Mouse (Mus musculus): ENCODE measurements around the gene Mettl16. TPM values are rescaled to one million over a fixed set of nuclear protein-coding genes. Genes with fewer than 3 reads are reported as not detected.

Gene Mettl16
- 54.3 and 55.5 TPM in 2 replicates for polyA plus RNA-seq (2015; fragmentation: Nextera tagmentation; extraction: Ambion mirVana)

- peak within 1 kb of the TSS; percentile 95 for H3K27ac ChIP-seq (replicated peaks)
- H3K4me1 ChIP-seq, result peaks cover 21% of the 10 kb centered on the region
- peak within 1 kb of the TSS; percentile 84 for H3K9ac ChIP-seq (replicated peaks)
- under 1% methylated on average over 43 of the region's 43 CpGs for WGBS
- peak; percentile 98 for ATAC-seq (replicated peaks)
- H3K4me3 ChIP-seq, result peak within 1 kb of the TSS; percentile 75
- H3K36me3 ChIP-seq, result peaks cover 23% of the 10 kb centered on the region
- H3K9me3 ChIP-seq, result no peaks in the 10 kb centered on the region
- H3K27me3 ChIP-seq, result no peaks in the 10 kb centered on the region
- peak within 1 kb of the TSS; percentile 83 for H3K4me2 ChIP-seq (replicated peaks)
Observed at GRCm38 (mm10) chr11:74770595-74771207, at the start of gene Mettl16. Mettl16 (plus strand) TSS chr11:74770830.

- ATAC-seq (replicated peaks), result no peak
- Histone ChIP-seq H3K4me2 (replicated peaks) (peak overlapping the region; percentile 35), H3K4me1 (peaks cover 45% of the 10 kb centered on the region), H3K9me3 (no peaks in the 10 kb centered on the region), H3K36me3 (no peaks in the 10 kb centered on the region), H3K4me3 (no peak overlapping the region), H3K9ac (replicated peaks) (no peak overlapping the region), H3K27me3 (no peaks in the 10 kb centered on the region), H3K27ac (replicated peaks) (no peak overlapping the region)
- WGBS, result 70% methylated on average over 2 of the region's 2 CpGs
Observed at GRCm38 (mm10) chr11:74721141-74721540, 49.5 kb upstream of the Mettl16 start.

GRCm38 (mm10) chr11:74721971-74722370, 48.7 kb upstream of the Mettl16 start:
- H3K9ac ChIP-seq (replicated peaks), result peak overlapping the region; percentile 54
- peaks cover 38% of the 10 kb centered on the region for H3K4me1 ChIP-seq
- no peaks in the 10 kb centered on the region for H3K9me3 ChIP-seq
- 19% methylated on average over 3 of the region's 3 CpGs for WGBS
- peak overlapping the region; percentile 77 for H3K4me2 ChIP-seq (replicated peaks)
- H3K36me3 ChIP-seq, result no peaks in the 10 kb centered on the region
- ATAC-seq (replicated peaks), result no peak
- peak overlapping the region; percentile 97 for H3K4me3 ChIP-seq
- no peaks in the 10 kb centered on the region for H3K27me3 ChIP-seq
- H3K27ac ChIP-seq (replicated peaks), result 0 out of 2 replicates have a peak overlapping the region, but pooled peaks have one; percentile 31

DNA sequence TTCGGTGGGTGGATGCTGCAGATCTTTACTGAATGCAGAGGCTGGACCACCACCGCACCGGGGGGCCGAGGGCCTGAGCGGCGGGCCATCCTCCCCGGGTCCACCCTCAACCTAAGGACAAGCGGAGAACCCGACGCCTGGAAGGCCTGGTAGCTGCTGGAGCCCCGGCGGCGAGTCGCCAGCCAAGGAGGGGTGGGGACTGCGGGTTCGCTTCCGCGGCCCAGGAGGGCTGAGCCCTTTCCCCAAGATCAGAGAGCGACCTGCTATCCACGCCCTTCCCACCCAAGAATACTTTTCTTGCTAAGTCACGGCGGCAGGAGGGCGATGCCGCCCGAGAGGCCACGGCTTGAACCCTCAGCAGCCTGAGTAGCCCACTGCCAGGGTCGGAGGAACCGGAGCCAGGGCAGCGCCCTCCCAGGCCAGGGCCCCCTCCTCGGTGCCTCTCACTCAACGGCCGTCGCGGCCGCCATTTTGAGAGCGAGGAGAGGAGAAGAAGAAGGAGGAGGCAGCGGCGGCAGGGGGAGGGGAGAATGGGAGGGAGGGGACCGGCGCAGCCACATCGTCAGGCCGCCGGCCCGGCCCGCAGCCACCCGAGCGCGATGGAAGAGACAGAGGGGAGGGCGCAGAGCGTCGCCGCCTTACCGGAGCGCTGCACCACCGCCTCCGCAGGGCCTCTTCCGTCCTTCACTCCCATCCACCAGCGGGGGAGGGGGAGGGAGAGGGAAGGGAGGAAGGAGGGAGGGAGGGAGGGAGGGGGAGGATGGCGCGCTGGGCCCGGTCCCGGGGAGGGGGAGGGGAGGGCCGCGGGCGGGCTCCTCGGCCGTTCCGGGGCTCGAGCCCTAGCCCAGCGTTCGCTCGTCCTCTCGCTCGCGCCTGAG, 47.0 kb upstream of the Mettl16 start:
- no peaks in the 10 kb centered on the region for H3K27me3 ChIP-seq
- H3K9me3 ChIP-seq, result no peaks in the 10 kb centered on the region
- WGBS, result under 1% methylated on average over 62 of the region's 75 CpGs
- H3K4me2 ChIP-seq (replicated peaks), result peak overlapping the region; percentile 77
- peak overlapping the region; percentile 99 for H3K27ac ChIP-seq (replicated peaks)
- peak overlapping the region; percentile 99 for H3K9ac ChIP-seq (replicated peaks)
- peak overlapping the region; percentile 97 for H3K4me3 ChIP-seq
- ATAC-seq (replicated peaks), result peak; percentile 86
- peaks cover 36% of the 10 kb centered on the region for H3K4me1 ChIP-seq
- H3K36me3 ChIP-seq, result no peaks in the 10 kb centered on the region

- H3K27me3 ChIP-seq, result no peaks in the 10 kb centered on the region
- peak within 1 kb of the TSS; percentile 77 for H3K4me2 ChIP-seq (replicated peaks)
- peak within 1 kb of the TSS; percentile 97 for H3K4me3 ChIP-seq
- H3K27ac ChIP-seq (replicated peaks), result peak within 1 kb of the TSS; percentile 99
- H3K9me3 ChIP-seq, result no peaks in the 10 kb centered on the region
- peaks cover 32% of the 10 kb centered on the region for H3K4me1 ChIP-seq
- ATAC-seq (replicated peaks), result peak; percentile 98
- H3K36me3 ChIP-seq, result no peaks in the 10 kb centered on the region
- peak within 1 kb of the TSS; percentile 99 for H3K9ac ChIP-seq (replicated peaks)
- under 1% methylated on average over 53 of the region's 56 CpGs for WGBS
Observed at GRCm38 (mm10) chr11:74724235-74724791, 46.3 kb upstream of the Mettl16 start, which contains the start of gene Pafah1b1. Pafah1b1 (minus strand) TSS chr11:74724670.

- no peak for ATAC-seq (replicated peaks)
- peak overlapping the region; percentile 67 for H3K4me2 ChIP-seq (replicated peaks)
- 59% methylated on average over 5 of the region's 5 CpGs for WGBS
Observed at GRCm38 (mm10) chr11:74725181-74725580, 45.4 kb upstream of the Mettl16 start.

GRCm38 (mm10) chr11:74734917-74735316, 35.7 kb upstream of the Mettl16 start:
- Histone ChIP-seq H3K4me1 (peaks cover 7% of the 10 kb centered on the region), H3K4me3 (no peak overlapping the region), H3K4me2 (replicated peaks) (no peak overlapping the region), H3K27me3 (no peaks in the 10 kb centered on the region), H3K9ac (replicated peaks) (no peak overlapping the region), H3K27ac (replicated peaks) (no peak overlapping the region), H3K36me3 (no peaks in the 10 kb centered on the region), H3K9me3 (no peaks in the 10 kb centered on the region)
- 3% methylated on average over 7 of the region's 7 CpGs for WGBS
- ATAC-seq (replicated peaks), result no peak

More at GRCm38 (mm10) chr11:74725181-74725580, 45.4 kb upstream of the Mettl16 start:
- H3K27me3 ChIP-seq, result no peaks in the 10 kb centered on the region
- peaks cover 23% of the 10 kb centered on the region for H3K4me1 ChIP-seq
- H3K27ac ChIP-seq (replicated peaks), result peak overlapping the region; percentile 99
- H3K9me3 ChIP-seq, result no peaks in the 10 kb centered on the region
- no peaks in the 10 kb centered on the region for H3K36me3 ChIP-seq
- H3K4me3 ChIP-seq, result peak overlapping the region; percentile 97; the same call in 1 of the 2 replicates
- peak overlapping the region; percentile 99 for H3K9ac ChIP-seq (replicated peaks)

- no peak for ATAC-seq (replicated peaks)
- no peak overlapping the region for H3K4me3 ChIP-seq
- no peaks in the 10 kb centered on the region for H3K9me3 ChIP-seq
- H3K9ac ChIP-seq (replicated peaks), result no peak overlapping the region
- H3K36me3 ChIP-seq, result no peaks in the 10 kb centered on the region
- H3K27ac ChIP-seq (replicated peaks), result no peak overlapping the region
- no peaks in the 10 kb centered on the region for H3K27me3 ChIP-seq
- 77% methylated on average over 3 of the region's 3 CpGs for WGBS
- H3K4me2 ChIP-seq (replicated peaks), result no peak overlapping the region
- peaks cover 7% of the 10 kb centered on the region for H3K4me1 ChIP-seq
Observed at GRCm38 (mm10) chr11:74737861-74738260, 32.8 kb upstream of the Mettl16 start.

DNA sequence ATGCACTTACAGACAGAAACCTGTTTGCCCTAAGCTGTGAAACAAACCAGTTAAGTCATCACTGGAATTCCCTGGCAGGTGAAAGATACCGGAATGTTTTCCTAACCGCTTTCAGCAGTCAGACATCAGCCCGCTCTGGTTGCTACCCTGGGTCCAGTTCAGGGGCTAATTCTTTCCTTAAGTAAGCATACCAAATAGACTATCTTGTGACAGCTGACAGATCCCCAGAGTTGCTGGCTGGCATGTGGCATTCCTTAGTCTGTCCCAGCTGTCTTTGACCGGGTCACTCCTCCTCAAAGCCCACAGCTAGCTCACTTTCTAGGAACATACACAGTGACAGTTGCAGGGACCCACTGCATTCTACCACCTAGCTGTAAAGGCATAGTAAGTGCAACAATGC, 22.6 kb upstream of the Mettl16 start:
- H3K36me3 ChIP-seq, result no peaks in the 10 kb centered on the region
- no peak overlapping the region for H3K4me3 ChIP-seq
- no peaks in the 10 kb centered on the region for H3K27me3 ChIP-seq
- H3K4me1 ChIP-seq, result peaks cover 11% of the 10 kb centered on the region
- H3K4me2 ChIP-seq (replicated peaks), result no peak overlapping the region
- no peak overlapping the region for H3K9ac ChIP-seq (replicated peaks)
- WGBS, result 88% methylated on average over 4 of the region's 4 CpGs
- no peak overlapping the region for H3K27ac ChIP-seq (replicated peaks)
- no peaks in the 10 kb centered on the region for H3K9me3 ChIP-seq
- no peak for ATAC-seq (replicated peaks)

GRCm38 (mm10) chr11:74749241-74749640, 21.4 kb upstream of the Mettl16 start:
- H3K27ac ChIP-seq (replicated peaks), result no peak overlapping the region

GRCm38 (mm10) chr11:74750662-74751351, 19.8 kb upstream of the Mettl16 start:
- peaks cover 11% of the 10 kb centered on the region for H3K4me1 ChIP-seq
- no peak overlapping the region for H3K9ac ChIP-seq (replicated peaks)
- H3K27ac ChIP-seq (replicated peaks), result peak overlapping the region; percentile 67
- WGBS, result 67% methylated on average over 7 of the region's 7 CpGs
- no peaks in the 10 kb centered on the region for H3K9me3 ChIP-seq
- no peaks in the 10 kb centered on the region for H3K27me3 ChIP-seq
- ATAC-seq (replicated peaks), result no peak
- no peak overlapping the region for H3K4me2 ChIP-seq (replicated peaks)
- H3K36me3 ChIP-seq, result no peaks in the 10 kb centered on the region
- H3K4me3 ChIP-seq, result no peak overlapping the region

More at GRCm38 (mm10) chr11:74749241-74749640, 21.4 kb upstream of the Mettl16 start:
- no peaks in the 10 kb centered on the region for H3K9me3 ChIP-seq
- no peaks in the 10 kb centered on the region for H3K36me3 ChIP-seq
- H3K4me3 ChIP-seq, result no peak overlapping the region
- no peak overlapping the region for H3K9ac ChIP-seq (replicated peaks)
- ATAC-seq (replicated peaks), result no peak
- WGBS, result 95% methylated on average over 13 of the region's 13 CpGs
- no peaks in the 10 kb centered on the region for H3K27me3 ChIP-seq
- H3K4me1 ChIP-seq, result peaks cover 11% of the 10 kb centered on the region
- H3K4me2 ChIP-seq (replicated peaks), result no peak overlapping the region
